Mouse (Mus musculus): Measurements from ENCODE around the gene Txnrd2.

Gene Txnrd2

DNA sequence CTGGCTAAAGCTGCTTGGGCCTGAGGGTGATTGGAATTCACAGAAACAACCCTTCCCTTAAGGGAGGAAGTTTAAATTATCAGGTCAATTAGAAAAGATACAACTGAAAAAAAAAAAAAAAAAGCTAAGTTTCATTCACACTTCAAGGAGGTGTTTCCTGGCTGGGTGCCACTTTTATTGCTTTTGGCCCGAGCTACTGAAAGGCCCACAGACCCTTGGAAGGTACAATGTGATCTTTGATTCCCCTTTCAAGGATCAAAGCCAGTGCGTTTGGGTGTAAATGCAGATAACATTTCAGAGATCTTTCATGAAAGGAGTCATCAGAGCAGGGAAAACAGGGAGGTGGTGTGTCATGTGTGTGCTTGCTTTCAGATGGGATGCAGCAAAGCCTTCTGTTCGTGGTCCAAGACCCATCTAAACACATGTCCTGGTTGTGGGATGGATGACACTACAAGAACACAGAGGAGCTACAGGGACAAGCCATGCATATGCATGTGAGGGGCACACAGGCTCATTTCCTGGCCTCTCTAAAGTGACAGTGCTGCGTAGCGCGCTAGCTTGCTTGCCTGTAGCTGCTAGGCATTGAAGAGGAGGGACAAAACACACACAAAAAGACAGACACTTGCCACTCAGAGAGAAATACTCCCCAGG lies 71.8 kb downstream of the Txnrd2 start:
- DNase-seq = peak; percentile 52

DNA sequence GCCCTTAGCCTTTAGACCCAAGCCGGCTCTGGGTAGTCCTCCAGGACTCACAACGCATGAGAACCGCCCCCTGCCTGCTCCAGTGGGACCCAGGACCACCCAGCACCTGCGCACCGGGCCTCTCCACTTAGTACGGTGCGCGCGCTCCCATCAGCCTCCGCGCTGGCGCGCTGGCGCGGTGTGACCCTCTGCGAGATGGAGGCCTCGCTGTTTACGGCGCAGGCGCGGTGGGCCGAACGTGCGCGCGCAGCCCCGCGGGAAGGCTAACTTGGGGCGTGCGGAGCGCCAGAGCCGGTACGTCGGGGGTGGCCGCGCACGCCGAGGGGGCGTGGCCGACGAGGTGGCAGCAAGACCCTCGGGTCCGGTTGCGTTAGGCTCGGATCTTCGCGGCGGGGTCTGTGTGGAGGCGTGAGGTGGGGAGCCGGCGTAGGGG lies 72.4 kb downstream of the Txnrd2 start, which contains the start of the genes Gnb1l and Rtl10:
Gnb1l (plus strand) TSS at position 156 of the 433 bp plus-strand sequence.
Rtl10 (plus strand) TSS at position 344 of the 433 bp plus-strand sequence.
- peak; percentile 95 for DNase-seq

DNA sequence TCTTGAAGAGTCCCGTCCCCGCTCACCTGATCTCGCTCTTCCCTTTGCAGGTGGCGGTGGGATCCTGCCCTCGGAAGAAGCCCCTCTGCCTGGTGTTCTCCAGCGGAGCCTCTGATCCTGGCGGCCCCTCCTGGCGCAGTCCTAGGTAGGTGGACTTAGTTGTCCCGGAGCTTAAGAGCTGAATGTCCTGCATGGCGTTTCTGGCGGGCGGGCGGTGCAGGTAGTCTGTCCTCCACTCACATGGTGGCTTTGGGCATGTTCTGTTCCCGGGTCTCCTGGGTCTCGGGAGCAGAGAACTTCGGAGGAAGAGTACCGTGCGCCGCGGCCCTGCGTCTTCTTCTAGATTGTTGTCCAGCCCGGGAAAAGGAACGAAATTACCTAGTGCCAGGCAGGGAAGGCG lies 72.8 kb downstream of the Txnrd2 start:
- no peak for DNase-seq

DNA sequence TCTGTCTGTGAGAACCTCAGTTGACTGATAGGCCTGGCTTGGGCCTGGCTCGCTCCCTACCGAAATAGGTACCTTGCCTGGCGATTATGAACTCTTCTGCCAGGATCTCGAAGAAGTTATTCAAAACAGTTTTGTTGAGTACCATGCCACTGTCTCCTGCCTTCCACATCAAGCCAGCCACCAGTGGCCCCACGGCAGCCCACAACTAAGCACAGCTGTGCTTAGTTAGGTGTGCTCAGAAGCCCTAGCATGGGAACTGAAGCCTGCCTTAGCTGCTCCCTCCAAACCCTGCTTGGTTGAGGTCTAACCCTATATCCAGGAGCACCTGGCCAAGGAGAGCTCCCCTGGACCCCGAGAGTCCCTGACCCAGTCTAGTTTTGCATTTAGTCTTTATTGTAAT lies 75.3 kb downstream of the Txnrd2 start:
- no peak for DNase-seq

DNA sequence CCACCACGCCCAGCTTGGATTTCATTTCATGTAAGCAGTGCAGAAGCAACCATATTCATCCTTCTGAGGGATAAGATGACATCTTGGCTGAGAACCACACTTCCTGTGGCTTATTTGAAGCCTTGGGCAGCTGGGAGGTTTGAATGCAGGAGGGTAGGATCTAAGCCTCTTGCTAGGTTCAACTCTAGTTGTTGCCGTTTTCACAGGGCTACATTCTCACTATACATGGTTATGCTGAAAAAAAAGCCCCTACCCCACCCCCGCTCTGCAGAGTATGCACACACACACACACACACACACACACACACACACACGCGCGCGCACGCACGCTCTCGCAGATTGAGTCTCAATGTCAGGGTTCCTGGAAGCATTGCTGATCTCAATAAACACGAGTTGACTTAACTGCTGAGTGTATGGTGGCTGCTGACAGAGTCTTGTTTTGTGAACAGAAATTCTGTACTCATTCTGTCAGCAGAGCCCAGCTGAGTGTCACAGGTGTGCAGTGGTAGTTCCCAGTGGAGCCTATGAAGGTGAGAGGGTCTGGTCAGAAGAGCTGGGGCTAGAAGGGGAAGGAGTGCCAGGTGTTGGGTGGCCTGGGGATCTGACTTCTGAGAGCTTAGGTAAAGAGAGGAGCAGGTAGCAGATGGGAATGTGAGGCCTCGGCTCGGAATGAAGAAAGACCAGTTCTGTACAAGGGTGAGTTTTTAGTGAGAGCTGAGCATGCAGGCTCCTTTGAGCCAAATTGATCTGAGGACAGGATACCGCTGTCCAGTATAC lies 77.6 kb downstream of the Txnrd2 start:
- no peak for DNase-seq

DNA sequence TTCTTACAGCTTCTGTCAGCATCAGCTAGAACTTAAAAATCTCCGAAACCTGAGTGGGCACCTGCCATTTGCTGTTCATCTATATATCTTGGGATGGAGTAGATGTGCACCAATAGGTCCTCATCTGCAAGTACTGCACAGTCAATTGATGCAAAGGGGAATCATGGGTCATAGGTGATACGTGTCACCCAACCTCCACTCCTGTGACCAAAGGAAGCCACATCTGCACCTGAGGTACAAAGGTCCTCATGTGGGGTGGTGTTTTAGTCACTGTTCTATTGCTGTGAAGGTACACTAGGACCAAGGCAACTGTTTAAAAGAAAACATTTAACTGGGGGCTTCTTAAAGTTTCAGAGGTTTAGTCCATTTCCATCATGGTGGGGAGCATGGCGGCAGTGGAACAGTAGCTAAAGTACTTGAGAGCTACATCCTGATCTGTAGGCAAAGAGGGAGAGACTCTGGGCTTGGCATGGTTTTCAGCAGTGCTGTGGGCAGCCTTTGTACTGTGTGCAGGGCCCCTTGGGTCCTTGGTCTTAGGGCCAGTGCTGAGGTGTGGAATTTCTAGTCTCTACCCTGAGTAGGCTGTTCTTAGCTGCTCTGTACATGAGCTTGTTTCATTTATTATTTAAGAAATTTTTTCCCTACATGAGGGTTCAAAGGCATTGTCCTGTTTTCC lies 80.5 kb downstream of the Txnrd2 start:
- DNase-seq = no peak

DNA sequence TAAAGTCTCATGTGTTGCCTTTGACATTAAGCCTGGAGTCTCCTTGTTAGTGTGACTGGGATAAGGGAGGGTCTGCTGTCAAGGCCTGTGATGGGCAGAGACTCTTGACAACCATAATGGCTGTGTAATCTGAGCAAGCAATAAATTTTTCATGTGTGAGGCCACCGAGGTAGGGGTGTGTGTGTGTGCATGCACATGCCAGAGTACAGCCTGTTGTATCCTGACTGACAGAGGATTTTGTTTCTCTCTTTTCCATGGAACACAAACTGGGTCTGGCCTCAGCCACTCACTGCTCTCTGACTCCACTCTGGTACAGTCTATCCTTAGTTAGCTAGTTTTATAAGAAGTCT lies 81.0 kb downstream of the Txnrd2 start:
- DNase-seq = no peak

DNA sequence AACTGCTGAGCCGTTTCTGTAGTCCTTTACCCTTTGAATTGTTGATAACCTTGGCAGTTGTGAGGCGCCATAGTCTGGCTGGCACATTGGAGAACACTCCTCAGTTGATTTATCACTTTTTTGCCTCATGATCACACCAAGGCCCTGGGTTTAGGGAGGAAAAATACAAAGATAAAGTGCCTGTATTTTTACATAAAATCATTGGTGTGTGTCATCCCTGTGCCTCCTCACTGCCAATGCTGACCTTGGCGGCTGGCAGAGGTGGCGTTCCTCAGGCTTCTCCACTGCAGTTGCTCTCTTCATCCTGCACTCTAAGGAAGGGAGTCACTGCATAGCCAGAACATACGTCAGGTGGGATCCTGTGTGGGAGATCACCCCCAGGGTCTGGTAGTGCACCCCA lies 85.6 kb downstream of the Txnrd2 start:
- no peak for DNase-seq

DNA sequence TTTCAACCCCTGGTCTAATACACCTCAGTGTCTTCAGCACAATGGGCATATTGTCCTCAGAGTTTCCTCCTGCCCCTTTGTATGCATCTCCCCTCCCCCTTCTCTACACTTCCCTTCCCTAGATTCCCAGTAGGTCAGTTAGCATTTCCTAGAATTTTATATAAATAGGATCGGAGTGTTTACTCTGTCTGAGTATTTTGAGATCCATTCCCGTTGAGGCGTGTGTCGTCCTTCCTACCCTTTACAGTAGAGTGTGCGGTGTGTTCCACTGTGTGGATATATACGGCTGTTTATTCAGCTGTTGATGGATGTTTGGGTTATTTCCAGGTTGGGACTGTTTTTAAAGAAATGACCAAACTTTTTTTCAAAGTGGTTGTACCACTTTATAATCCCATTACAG lies 87.3 kb downstream of the Txnrd2 start:
- DNase-seq = no peak

DNA sequence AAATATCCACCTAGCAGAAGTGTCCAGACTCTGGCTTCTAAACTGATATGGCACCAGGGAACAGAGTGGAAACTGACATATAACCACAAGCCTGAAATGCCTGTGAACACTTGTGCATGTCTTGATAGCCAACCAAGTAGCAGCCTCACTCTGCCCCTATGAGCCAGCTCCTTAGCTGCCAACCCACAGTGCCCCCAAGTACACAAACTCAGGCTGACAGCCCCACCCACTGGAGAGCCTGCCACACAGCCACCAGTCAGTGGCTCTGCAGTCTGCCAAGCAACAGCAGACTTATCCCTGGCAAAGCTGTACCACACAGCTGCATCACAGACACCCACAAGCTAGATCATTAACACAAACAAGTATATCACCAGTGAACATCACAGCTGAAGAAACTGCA lies 91.9 kb downstream of the Txnrd2 start:
- no peak for DNase-seq

DNA sequence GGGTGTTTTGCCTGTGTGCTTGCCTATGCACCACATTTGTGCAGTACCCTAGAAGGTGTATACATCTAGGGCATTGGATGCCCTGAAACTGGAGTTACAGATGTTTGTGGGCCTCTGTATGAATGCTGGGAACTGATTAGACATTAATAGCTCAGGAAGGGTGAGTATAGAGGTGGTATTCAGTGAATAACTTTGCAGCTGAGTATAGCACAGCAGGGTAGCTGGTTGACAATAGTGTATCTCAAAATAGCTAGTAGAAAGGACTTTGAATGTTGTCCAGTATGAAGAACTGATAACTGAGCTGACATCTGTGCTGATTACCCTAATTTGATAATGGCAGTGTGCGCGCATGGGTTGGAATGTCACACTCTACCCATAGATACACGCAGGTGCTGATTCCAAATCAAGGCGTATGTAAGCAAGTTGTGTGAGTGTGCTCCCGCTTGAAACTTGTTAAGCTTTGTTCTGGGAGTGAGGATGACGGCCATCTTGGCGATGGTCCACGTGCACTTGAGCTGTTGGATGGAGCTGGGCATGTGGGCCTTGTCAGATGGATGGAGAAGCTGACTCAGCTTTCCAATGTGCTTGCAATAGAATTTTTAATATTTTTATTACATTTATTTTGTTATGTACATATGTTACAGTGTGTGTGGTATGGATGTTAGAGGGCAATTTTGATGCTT lies 97.5 kb downstream of the Txnrd2 start:
- no peak for DNase-seq

DNA sequence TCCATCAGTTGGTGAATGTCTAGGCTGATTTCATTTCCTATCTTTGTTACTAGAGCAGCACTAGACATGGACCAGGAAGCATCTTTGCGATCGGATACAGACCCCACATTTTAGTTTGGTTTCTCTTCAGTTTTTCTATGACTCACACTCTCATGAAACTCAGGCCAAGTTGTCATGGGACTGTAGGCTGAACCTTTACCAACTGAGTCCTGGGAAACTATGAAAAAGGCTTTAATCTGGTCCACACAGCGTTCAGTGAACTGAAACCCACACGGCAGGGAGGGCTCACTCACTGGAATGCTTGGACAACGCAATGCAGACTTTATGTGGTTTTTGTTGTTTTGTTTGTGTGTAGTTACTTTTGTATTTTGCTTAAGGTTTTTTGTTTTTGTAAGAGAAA lies 102.5 kb downstream of the Txnrd2 start:
- no peak for DNase-seq

Measured in kidney, adult 9 months (tissue).